Mouse (Mus musculus) ovary, postnatal 14 days (tissue): ENCODE results near the gene Prok2.

Experiments used
- DNase-seq: peaks from one replicate; pipeline ENCODE4 v3.0.0; 2022; ENCODE audit warnings: low spot score

Prok2 gene

GRCm38 (mm10) chr6:99725971-99726561 is at the start of gene Prok2:
TSS of gene Prok2 (minus strand) at chr6:99726392.
- DNase-seq, result no peak

DNA sequence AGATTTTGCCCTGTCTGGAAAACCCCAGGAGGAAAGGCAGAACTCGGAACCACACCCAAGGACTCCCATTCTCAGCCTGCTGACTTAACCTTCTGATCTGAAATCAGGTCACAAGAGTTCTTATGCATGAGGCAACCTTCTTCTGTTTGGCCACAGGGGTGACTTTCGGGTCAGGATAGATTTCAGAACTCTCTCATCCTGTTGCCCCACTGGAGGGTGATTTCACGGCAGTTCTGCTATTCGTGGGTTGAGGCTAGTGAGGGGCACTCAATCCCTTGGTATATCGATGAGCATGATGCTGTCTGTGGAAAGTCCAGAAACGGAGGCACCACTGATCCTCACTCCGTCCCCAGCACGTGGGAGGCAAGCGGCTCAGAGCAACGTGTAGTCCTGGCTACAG is 48.5 kb upstream of the Prok2 start:
- DNase-seq, result no peak

DNA sequence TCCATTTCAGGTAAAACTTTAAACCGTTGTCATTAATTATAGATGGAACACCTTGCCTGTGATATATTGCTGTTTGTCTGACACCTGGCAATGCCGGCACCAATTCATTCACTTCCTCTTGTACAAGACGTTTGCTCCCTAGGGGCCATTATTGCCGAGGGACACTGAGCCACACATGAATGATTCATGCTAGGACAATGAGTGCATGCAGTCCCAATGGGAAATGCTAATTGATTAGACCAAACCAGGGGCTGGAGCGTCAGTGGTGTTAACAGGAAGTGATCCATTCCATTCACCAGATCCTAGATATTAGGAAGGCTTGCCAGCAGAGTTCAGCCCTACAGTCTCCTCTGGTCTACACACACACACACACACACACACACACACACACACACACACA is 42.3 kb upstream of the Prok2 start:
- no peak for DNase-seq

GRCm38 (mm10) chr6:99764916-99765315 is 38.7 kb upstream of the Prok2 start:
- DNase-seq, result no peak

DNA sequence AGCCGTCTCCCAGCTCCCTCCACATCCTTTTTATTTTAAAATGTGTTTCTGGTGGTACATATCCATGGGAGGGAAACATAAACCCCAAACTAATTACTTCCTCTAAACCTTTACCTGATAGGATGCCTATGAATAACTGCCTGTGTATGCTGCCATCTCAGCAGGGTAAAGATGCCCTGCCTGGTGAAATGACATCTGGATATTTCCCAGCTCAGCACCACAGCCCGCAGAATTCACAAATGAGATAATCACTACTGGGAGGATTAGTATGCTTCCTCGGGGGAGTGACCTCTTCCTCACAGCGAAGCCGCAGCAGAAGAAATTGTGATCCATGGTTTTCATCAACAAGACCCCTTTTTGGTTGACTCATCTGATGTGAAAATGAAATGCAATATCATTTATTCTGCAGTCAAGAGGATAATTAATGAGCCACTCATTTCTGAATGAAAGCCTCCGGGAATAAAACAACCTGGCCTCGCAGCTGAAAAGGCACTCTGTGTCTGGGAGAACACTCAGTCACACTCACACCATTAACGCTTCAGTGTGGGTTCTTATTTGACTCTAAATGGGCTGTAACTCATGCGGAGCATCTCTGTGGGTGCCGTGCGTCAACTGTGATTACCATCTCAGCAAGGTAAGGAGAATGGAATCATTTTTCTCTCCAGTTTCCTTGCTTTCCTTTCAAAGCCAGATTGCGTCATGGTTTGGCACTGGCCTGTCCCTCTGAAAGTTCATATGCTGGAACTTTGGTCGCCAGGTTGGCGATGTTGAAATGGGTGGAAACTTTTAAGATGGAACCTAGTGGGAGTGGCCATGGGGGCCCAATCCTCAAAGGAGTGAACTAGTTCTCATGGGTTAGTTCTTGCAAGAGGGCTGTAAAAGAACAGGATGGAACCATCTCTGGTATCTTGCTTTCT is 36.1 kb upstream of the Prok2 start:
- DNase-seq, result no peak

- no peak for DNase-seq
These were observed 29.9 kb upstream of the Prok2 start for GRCm38 (mm10) chr6:99756105-99756504.

- no peak for DNase-seq
These were observed 25.1 kb upstream of the Prok2 start for GRCm38 (mm10) chr6:99751308-99751707.

GRCm38 (mm10) chr6:99746275-99746674 is 20.1 kb upstream of the Prok2 start:
- no peak for DNase-seq

DNA sequence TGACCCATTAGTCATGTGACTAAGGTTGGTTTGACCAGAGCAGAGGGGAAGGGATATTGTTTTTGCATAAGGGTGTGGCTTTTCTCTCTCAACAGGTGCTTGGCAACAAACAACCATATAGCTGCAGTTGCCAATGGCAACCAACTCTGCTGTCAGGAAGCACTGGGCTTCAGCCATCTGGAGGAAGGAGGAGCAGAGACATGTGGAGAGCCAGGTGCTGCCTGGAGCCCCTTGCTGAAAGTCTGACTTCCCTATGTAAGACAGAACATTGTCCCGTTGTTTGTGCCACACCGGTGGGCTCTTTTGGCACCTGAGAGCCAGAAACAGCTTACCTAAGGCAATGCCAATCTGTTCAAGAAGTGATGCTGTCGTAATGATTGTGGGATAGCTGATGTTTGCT is 16.7 kb upstream of the Prok2 start:
- no peak for DNase-seq

- no peak for DNase-seq
These were observed 8.5 kb upstream of the Prok2 start for GRCm38 (mm10) chr6:99734666-99735065.

DNA sequence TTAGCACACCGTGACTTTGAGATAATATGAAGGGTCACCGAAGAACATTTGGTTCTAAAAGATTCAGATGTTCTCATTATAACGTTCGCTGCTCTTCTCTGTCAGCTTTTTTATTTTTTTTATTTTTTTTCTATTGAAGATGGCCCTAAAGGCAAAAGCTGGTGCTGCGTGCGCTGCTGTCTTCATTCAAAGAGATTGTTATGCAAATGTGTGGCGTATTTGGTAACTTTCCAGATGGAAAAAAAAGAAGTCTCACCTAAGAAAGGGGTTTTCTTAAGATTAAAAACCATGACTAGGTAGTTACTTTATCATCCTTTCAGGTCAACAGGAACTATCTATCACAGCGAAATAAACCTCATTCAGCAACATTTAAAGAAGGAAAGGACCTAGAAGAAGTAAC is 6.5 kb upstream of the Prok2 start:
- DNase-seq, result no peak

- DNase-seq, result no peak
These were observed 5.7 kb upstream of the Prok2 start for GRCm38 (mm10) chr6:99731926-99732325.

- DNase-seq, result no peak
These were observed 3.7 kb upstream of the Prok2 start for GRCm38 (mm10) chr6:99729853-99730252.

DNA sequence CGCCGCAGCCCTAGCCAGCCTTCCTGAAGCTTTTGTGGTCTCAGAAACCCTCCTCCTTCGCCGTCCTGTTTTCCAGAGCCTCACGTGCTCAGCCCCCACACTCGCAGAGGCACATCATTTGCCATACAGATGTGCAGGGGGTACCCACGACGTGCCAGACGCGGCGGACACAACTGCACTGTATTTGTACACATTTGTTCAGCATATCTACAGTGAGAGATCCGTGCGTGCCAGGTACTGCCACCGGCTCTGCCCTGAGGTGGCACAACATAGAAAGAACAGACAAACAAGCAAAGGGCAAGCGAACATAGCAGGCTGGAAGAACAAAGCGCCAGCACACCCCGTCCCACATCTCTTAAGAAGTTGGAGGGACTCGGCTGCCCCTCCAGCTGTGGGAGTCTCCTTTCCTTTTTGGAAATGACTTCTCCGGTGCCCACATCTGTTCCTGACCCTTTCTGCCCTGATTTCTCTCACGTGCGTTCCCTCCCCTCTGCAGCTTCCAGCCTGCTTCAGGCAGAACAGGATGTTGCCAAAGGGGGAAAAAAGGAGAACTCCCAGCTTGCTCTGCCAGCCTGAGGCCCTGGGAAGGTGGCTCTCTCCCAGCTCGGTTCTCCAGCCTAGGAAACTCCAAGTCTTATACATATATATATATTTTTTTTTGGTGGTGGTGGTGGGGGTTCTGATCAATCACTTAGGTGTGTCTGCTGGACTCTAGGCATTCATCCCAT is 548 bp upstream of the Prok2 start:
- no peak for DNase-seq

DNA sequence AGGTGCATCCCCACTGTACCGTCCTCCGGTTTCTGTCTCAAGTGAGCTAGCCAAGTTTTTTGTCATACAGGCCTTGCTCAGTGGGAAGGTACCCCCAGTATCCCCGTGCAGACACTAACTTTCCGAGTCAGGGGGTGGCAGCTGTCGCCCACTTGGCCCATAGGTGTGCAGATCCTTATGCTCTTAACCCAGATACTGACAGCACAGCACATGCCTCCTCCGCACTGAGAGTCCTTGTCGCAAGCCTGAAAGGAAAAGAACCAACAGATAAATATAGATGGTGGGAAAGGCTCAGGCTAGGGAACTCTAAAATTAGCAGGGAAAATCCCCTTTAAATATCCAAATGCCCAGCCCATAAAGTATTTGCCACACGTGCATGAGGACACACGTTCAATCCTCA is 3.8 kb downstream of the Prok2 start:
- DNase-seq, result no peak

GRCm38 (mm10) chr6:99721032-99721431 is 5.2 kb downstream of the Prok2 start:
- DNase-seq, result no peak

GRCm38 (mm10) chr6:99715913-99716312 is 10.3 kb downstream of the Prok2 start:
- no peak for DNase-seq

GRCm38 (mm10) chr6:99715191-99715590 is 11.0 kb downstream of the Prok2 start:
- DNase-seq, result no peak

DNA sequence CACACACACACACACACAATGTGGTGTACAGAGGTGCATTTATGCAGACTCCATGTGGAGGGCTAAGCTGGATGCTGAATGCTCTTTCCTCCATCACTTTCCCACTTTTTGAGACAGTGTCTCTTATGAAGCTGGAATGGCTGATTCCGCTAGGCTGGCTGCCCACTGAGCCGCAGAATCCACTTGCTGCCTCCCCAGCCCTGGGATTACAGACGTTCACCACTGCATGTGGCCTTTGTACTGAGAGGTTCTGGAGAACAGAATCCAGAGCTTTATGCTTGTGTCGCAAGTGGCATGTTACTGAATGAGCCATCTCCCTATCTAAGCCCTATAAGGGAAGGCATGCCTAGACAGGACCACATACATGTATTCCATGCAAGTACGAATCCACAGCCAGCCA is 12.9 kb downstream of the Prok2 start:
- no peak for DNase-seq

GRCm38 (mm10) chr6:99711576-99712101 is 14.6 kb downstream of the Prok2 start:
- DNase-seq, result no peak

DNA sequence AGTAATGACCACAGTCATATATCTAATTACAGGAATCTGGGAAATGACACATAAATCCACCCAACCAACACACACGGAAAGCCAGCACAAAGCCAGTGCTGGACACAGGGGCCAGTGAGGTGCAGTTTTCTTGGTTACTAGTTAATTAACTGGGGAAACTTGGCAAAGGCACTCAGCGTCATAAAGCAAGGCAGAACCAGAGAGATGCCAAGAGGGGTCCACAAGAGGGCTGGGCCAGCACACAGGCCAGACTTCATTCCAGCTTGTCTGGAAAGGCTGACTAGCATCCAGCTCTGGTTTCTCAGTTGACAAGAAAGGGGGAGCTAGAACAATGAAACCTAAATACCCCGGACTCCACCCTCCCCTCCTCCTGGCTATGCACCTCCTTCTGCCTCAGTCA is 25.7 kb downstream of the Prok2 start:
- no peak for DNase-seq

GRCm38 (mm10) chr6:99692916-99693841 is 33.0 kb downstream of the Prok2 start:
- no peak for DNase-seq
